In the genomic region with DNA sequence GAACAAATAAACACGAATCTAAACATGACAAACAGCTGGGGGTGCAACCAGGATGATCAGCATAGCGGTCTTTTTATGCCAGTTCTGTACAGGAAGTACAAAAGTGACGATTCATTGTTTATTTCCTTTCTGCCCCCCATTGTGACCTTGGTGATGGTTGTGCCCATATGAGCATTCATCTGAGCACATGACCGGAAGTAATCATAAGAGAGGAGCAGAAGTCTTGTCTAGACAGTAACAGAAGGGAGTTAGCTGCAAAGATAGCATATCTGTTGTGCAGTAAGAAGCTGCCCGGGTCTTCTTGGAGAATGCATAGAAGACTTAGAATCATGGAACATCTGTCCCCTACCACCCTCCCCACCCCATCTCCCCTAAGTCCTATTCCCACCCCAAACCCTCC, we compare ENCODE assay signal across 13 mouse cellular contexts. TPM values are rescaled to one million over a fixed set of nuclear protein-coding genes. Genes with fewer than 3 reads are reported as not detected.
DNase-seq lines count a peak whose midpoint lies in the region; ATAC-seq and TF ChIP-seq lines count a peak whose summit lies in the region.
"Had no signal": no experiment of that assay in that cellular context is flagged by ENCODE, and none has a peak within 500 bp of the region (broad histone marks: within the 10 kb centered on the region; RNA-seq: fewer than 3 reads in every experiment).

No protein-coding gene starts in this region.

- 0 out of 2 replicates have a peak overlapping the region, but pooled peaks have one; percentile 1 for H3K9ac ChIP-seq in liver, embryonic 12.5 days
- H3K9ac ChIP-seq: forebrain, embryonic 13.5 days had no signal

- peaks cover 11% of the 10 kb centered on the region; the same call in 1 of the 2 replicates for H3K4me1 ChIP-seq in G1E (ENCODE audit: insufficient read depth, low read depth, low read length)
- H3K4me1 ChIP-seq in liver, embryonic 12.5 days, result peaks cover 26% of the 10 kb centered on the region
- H3K4me1 ChIP-seq: forebrain, embryonic 13.5 days; heart, embryonic 10.5 days had no signal

- H3K9me3 ChIP-seq in G1E (replicated peaks), result no peaks in the 10 kb centered on the region
- no peaks in the 10 kb centered on the region for H3K9me3 ChIP-seq in liver, embryonic 12.5 days (replicated peaks)
- H3K9me3 ChIP-seq: forebrain, embryonic 13.5 days; heart, embryonic 10.5 days had no signal

- no peak overlapping the region for H3K4me2 ChIP-seq in liver, embryonic 12.5 days
- H3K4me2 ChIP-seq: forebrain, embryonic 13.5 days had no signal

- no peak overlapping the region for H3K4me3 ChIP-seq in G1E (ENCODE audit: low read depth, low read length)
- H3K4me3 ChIP-seq in liver, embryonic 12.5 days, result no peak overlapping the region
- H3K4me3 ChIP-seq: forebrain, embryonic 13.5 days; heart, embryonic 10.5 days had no signal

- 0 out of 2 replicates have a peak overlapping the region, but pooled peaks have one; percentile 22 for H3K27ac ChIP-seq in liver, embryonic 12.5 days
- H3K27ac ChIP-seq: forebrain, embryonic 13.5 days; heart, embryonic 10.5 days; kidney, postnatal 0 days had no signal

- WGBS in liver, embryonic 12.5 days (ENCODE audit: insufficient replicate concordance), result 45% methylated on average over 5 of the region's 5 CpGs

- ATAC-seq in G1E (ENCODE audit: extremely low read depth, insufficient number of reproducible peaks, low FRiP score, poor library complexity, severe bottlenecking), result peak; percentile 70
- ATAC-seq in liver, embryonic 12.5 days, result peak; percentile 74
- peak; percentile 56; the same call in 1 of the 2 replicates for ATAC-seq in neutrophil, adult 5-6 weeks (ENCODE audit: extremely low read depth, insufficient number of reproducible peaks, low FRiP score, poor library complexity, severe bottlenecking)
- no peak for ATAC-seq in cerebellum, adult (ENCODE audit: insufficient number of reproducible peaks, low FRiP score, low TSS enrichment)
- ATAC-seq: forebrain, embryonic 13.5 days had no signal

- no peak for TF ChIP-seq CTCF in G1E (IDR thresholded peaks at IDR 0.05; ENCODE audit: low read depth, low read length)

- no peaks in the 10 kb centered on the region for H3K27me3 ChIP-seq in G1E (ENCODE audit: insufficient read depth, low read length)
- no peaks in the 10 kb centered on the region for H3K27me3 ChIP-seq in liver, embryonic 12.5 days (replicated peaks)
- H3K27me3 ChIP-seq: forebrain, embryonic 13.5 days had no signal

- H3K36me3 ChIP-seq in G1E (replicated peaks), result peaks cover 26% of the 10 kb centered on the region
- H3K36me3 ChIP-seq in liver, embryonic 12.5 days, result peaks cover 34% of the 10 kb centered on the region

- peak; percentile 38 for DNase-seq in thymus, postnatal 0 days (ENCODE audit: low spot score)
- no peak for DNase-seq in thymus, postnatal 10 days (ENCODE audit: low spot score in 2 of 2)
- no peak for DNase-seq in G1E (ENCODE audit: low spot score)
- DNase-seq in cerebellum, postnatal 25 days, result no peak
- DNase-seq: adrenal gland, postnatal 10 days; heart, postnatal 4 days; right cerebral cortex, postnatal 25 days had no signal

RNA-seq across cellular contexts. Expression of a gene that starts 19.0 kb away (rescaled TPM):
- 38.5 and 42.5 TPM in 2 replicates for polyA plus RNA-seq in thymus, postnatal 0 days (2015; fragmentation: Nextera tagmentation; extraction: Ambion mirVana)
- total RNA-seq in G1E (2014; fragmentation: Nextera tagmentation) (35.0 and 45.7 TPM in 2 replicates), G1E (2017) (75.9 and 85.8 TPM in 2 replicates)
- 73.5 and 80.8 TPM in 2 replicates for polyA plus RNA-seq in G1E (2012)
- 18.9 and 20.2 TPM in 2 replicates for polyA plus RNA-seq in liver, embryonic 12.5 days (2016; fragmentation: Nextera tagmentation; extraction: Ambion mirVana)
- 59.7 and 79.0 TPM in 2 replicates for total RNA-seq in neutrophil, adult 5-6 weeks (2017)

RNA-seq across cellular contexts. Expression of a gene that starts 59.5 kb away (rescaled TPM):
- polyA plus RNA-seq in thymus, postnatal 0 days (2015; fragmentation: Nextera tagmentation; extraction: Ambion mirVana), result 13.8 and 15.3 TPM in 2 replicates
- total RNA-seq in G1E (2014; fragmentation: Nextera tagmentation), result 24.0 and 26.7 TPM in 2 replicates
- total RNA-seq in G1E (2017), result 21.3 and 22.9 TPM in 2 replicates
- polyA plus RNA-seq in G1E (2012), result 24.3 and 24.7 TPM in 2 replicates
- polyA plus RNA-seq in liver, embryonic 12.5 days (2016; fragmentation: Nextera tagmentation; extraction: Ambion mirVana), result 27.9 and 29.0 TPM in 2 replicates
- total RNA-seq in neutrophil, adult 5-6 weeks (2017), result not detected in 2 replicates

RNA-seq across cellular contexts. Expression of a gene that starts 59.6 kb away (rescaled TPM):
- polyA plus RNA-seq in thymus, postnatal 0 days (2015; fragmentation: Nextera tagmentation; extraction: Ambion mirVana), result 96.5 and 102 TPM in 2 replicates
- total RNA-seq in G1E (2014; fragmentation: Nextera tagmentation), result 49.0 and 61.0 TPM in 2 replicates
- 123 and 134 TPM in 2 replicates for total RNA-seq in G1E (2017)
- 3.6 and 5.1 TPM in 2 replicates for polyA plus RNA-seq in G1E (2012)
- polyA plus RNA-seq in liver, embryonic 12.5 days (2016; fragmentation: Nextera tagmentation; extraction: Ambion mirVana), result 62.4 and 65.8 TPM in 2 replicates
- total RNA-seq in neutrophil, adult 5-6 weeks (2017), result 59.9 and 62.9 TPM in 2 replicates

Comparison
In these comparisons a context has a peak if more than half of its experiments do, and no peak if none do; other contexts are left out.
1. RNA of a gene that starts 59.6 kb away (polyA plus RNA-seq): 96.5 to 102 TPM in thymus, postnatal 0 days and 62.4 to 65.8 TPM in liver, embryonic 12.5 days; 3.6 to 5.1 TPM in G1E; every median in the first group is over 10 times any median in the second.